Mouse (Mus musculus) cerebellum, postnatal 14 days (tissue): ENCODE results near the gene Masp2.

Experiments
- DNase-seq, 2 experiments: peaks; one replicate each; pipeline ENCODE4 v3.0.0; 2021; ENCODE audit warnings: mixed read lengths in 2 of 2

The Masp2 gene

DNA sequence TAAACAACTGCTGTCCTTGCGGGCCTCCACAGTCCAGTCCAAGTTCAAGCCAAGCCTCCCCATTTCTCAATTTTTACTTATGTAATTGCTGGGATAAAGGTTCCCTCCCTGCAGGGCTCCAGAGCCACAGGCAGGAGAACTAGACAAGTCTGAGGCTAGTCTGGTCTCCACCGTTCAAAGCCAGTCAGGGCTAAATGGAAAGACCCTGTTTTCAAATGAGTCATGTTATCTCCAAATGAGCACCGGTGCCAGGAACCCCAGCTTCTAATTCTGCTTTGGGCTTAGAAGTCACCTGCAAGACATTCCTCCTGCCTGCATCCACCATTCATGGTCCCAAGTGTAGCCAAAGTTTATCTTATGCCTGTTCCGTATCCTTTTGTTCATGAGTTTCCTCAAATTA, 483 bp upstream of the Masp2 start:
- DNase-seq = no peak

DNA sequence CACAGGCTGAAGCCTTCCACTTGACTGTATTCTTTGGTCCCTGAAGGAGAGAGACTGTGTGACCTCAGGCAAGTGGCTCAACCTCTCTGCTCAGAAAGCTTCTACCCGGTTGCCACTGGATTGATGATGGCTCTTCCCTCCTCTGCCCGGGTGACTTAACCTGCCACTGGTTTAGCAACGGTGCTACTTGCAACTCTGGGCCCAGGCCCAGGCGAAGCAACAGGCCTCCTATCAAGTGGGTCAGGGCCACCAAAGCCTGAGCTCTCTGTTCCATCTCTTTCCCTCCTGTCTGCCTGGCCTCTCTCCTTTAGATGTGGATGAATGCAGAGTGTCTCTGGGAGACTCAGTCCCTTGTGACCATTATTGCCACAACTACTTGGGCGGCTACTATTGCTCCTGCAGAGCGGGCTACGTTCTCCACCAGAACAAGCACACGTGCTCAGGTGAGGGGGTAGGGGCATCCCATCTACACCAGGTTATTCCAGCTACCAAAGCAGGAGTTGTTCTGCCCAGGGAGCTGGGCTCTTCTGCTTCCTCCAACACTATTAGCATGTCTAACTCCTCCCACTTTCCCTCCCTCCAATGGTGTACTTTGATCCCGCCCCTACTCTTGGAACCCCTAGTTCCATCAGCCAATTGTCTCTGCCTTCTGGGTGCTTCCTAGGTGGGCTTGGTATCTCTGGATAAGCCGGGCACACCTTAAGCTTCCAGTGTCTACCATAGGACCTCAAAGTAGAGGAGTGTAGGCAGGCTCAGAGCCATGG, 1.2 kb downstream of the Masp2 start:
- DNase-seq = no peak

DNA sequence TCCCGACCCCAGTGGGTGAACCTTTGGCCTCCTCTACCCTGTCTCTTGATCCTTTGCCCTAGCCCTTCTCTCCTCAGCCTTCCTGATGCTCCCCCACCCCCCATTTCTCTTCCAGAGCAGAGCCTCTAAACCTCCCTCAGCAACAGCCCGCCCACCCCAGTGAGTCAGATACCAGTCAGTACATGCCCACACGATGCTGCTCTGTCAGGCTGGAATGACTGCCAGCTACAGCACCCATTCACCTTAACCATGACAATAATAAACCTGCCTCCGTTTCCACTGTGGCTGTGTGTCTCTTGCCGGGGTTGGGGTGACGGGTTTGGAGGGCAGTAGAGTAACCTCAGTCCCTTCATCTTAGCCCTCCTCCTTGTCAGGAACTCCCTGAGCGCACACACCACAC, 1.8 kb downstream of the Masp2 start:
- no peak for DNase-seq

DNA sequence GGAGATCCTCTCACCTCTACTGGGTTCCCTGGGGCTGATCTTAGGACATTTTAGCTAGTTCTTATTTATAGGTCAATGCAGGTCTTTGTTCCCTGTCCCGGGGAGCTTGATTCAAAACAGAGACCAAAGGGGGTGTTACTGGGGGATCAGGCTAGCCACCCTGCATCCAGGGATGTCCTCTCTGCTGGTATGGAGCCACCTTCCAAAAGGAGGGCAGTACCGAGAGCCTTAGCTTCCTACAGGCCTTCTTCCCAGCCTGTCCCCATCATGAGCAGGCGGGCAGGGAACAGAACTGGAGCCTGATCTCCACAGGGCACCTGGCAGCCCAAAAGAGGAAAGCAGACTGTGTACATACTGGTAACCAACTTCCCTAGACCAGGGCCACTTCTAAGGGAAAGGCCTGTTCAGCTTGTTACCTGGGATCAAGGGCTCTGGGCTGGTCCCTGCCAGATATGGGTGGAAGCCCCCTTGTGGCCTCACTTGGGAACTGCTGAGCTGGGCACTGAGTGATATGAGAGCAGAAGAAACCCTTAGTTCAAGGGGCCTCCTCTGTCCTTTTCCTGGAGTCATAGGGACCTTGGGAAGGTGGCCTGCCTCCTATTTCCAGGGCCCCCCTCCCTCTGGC, 2.3 kb downstream of the Masp2 start:
- peak; percentile 81 to 88 for DNase-seq

DNA sequence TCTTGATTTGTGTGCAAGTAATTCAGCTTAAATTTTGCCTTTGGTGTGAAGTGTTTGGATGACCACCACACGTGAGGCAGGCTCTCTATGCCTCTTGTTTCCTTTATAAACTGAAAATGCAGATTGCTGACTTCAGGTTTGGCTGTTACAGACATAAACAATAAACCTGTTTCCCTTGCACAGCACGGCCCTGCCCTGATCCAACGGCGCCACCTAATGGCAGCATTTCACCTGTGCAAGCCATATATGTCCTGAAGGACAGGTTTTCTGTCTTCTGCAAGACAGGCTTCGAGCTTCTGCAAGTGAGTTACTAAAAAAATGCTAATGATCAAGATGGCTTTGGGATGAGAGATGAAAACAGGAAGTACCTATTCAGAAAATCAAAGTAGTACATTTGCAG, 5.4 kb downstream of the Masp2 start:
- peak; percentile 79 to 93 for DNase-seq

DNA sequence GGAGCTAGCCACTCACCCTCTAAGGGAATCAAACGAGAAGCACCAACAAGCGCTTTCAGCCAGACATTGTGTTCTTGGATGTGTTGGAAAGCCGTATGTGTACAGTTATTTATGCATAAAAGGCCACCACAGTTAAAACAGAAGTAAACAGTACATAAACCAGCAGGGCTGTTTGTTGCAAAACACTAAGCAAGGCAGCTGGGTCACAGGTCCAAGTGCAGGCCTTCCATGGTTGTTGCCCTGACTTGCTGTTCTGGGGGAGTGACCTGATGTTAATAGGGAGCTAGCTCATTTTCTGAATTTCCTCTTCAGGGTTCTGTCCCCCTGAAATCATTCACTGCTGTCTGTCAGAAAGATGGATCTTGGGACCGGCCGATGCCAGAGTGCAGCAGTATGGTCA, 7.5 kb downstream of the Masp2 start:
- no peak for DNase-seq

DNA sequence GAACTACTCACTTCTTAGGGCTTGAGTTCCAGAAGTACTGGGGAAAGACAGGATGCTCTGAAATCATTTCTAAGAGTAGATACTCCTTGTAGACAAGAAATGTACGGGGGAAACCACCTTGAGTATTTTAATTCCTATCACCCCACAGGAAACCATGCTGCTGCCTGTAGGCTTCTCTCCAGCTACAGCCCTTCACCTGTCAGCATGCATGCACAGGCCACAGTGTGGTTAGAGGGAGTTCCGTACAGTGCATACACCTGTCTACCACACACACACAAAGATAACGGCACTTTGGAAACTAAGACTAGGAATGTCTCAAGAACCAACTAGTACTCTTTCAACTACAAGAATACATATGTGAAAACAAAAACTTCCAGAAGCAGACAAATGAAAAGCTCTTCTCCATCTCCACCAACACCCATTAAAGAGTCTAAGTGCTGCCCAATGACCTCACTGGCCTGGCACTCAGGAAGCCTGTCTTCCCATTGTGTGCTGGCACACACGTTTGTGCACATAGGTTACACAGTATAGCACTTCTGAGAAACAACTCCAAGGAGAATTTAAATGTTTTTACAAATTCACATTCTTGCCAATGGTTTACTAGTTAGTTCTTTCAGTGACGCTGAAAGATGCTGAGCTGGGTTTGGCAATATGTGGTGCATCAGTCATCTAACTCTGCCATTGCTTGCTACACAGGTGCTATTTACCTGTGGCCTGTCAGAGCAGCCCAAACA, 8.4 kb downstream of the Masp2 start:
- no peak for DNase-seq

DNA sequence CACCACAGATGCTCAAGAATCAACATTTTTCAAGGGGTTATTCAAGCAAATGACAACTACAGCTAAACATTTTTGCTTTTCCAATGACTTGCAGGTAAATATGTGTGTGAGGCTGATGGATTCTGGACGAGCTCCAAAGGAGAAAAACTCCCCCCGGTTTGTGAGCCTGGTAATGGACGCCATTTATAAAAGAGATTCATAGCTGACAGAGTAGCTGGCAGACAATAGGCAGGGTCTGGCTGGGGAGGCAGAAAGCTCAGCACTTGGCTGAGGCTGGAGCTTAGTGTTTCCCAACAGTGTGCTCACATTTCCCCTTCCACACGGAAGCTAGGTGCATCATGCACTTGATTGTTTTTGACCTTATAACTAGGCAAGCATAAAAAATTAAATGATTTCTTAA, 10.2 kb downstream of the Masp2 start:
- peak in 1 of 2 experiments; percentile 30 for DNase-seq

DNA sequence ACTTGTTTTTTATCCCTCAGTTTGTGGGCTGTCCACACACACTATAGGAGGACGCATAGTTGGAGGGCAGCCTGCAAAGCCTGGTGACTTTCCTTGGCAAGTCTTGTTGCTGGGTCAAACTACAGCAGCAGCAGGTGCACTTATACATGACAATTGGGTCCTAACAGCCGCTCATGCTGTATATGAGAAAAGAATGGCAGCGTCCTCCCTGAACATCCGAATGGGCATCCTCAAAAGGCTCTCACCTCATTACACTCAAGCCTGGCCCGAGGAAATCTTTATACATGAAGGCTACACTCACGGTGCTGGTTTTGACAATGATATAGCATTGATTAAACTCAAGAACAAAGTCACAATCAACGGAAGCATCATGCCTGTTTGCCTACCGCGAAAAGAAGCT, 11.4 kb downstream of the Masp2 start:
- no peak for DNase-seq

DNA sequence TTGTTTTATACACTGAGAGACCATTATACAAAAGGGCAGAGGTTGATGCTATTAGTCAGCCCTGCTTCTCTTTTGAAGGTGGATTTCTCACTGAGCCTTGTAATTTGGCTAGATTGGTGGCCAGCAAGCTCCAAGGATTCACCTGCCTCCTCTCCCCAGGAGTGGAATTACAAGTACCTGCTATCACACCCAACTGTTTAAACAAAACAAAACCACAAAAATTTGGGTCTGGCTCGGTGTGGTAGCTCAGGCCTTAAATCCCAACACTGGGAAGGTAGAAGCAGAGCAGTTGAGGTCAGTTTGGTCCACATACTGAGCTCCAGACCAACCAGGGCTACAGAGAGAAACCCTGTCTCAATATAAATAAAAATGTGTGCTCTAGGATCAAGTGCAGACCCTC, 17.5 kb downstream of the Masp2 start:
- DNase-seq = no peak

DNA sequence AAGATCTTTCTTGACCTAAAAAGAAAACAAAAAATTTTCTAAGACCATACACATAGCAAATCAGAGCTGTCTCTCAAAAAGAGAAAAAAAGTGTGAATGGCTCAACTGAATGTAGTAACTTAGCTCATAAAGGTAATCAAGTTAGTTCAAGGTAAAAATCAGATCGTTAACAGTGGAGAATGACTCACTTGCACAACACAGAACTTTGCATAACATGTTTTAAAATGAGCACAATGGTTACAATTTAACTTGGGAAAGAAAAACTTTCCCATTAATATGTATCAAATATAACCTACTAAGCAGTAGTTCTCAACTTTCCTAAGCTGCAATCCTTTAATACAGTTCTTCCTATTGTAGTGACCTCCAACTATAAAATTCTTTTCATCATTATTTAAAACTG, 18.4 kb downstream of the Masp2 start:
- DNase-seq = no peak

DNA sequence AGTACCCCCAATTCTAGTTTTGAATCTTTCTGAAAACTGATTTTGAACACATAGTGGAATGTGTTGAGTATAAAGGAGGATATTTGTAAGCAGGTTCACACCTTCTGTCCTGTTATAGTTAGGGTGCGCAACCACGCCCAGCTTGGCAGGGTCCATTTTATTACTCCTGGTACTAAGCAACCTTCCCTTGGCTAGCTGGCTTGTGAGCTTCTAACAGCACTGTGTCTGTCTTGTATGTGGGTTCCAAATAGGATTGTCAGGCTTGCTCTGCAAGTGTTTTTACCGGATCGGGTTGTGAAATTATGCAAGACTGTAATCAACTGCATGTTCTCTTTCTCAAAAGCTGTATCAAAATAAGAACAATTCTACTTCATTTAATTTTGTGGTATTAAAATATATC, 20.1 kb downstream of the Masp2 start:
- no peak for DNase-seq

DNA sequence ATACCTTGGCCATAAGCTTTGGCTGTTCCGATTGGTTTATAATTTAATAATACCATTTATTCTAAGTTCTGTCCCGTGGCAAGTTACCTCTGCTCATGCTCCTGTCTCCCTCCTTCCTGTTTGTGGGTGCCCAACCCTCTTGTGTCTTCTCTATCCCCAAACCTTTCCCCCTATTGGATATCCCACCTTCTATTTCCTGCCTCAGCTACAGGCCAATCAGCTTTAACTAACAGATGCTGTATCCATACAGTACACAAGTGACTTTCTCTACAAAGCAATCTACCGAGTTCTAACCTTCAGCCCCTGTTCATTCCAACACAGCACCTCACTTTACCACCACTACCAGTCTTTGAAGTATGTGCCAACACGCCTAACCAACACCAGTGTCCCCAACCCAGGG, 21.3 kb downstream of the Masp2 start:
- no peak for DNase-seq

DNA sequence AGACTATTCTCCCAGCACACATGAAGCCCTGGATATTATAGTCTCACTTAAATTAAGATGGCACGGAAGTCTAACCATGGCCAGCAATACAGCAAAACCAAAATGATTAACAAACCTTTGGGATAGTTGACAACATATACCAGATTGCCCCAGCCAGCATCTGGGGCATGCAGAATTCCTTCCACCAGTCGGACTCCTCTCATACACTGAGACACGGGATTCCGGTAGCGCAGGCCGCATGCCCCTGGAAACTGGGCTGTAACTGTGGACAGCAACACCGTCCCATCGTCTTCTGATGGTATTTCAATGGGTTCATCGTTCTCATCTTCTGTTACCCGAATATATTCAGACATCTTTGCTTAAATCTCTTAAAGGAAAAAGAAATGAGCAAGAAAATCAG, 22.7 kb downstream of the Masp2 start:
- DNase-seq = no peak

DNA sequence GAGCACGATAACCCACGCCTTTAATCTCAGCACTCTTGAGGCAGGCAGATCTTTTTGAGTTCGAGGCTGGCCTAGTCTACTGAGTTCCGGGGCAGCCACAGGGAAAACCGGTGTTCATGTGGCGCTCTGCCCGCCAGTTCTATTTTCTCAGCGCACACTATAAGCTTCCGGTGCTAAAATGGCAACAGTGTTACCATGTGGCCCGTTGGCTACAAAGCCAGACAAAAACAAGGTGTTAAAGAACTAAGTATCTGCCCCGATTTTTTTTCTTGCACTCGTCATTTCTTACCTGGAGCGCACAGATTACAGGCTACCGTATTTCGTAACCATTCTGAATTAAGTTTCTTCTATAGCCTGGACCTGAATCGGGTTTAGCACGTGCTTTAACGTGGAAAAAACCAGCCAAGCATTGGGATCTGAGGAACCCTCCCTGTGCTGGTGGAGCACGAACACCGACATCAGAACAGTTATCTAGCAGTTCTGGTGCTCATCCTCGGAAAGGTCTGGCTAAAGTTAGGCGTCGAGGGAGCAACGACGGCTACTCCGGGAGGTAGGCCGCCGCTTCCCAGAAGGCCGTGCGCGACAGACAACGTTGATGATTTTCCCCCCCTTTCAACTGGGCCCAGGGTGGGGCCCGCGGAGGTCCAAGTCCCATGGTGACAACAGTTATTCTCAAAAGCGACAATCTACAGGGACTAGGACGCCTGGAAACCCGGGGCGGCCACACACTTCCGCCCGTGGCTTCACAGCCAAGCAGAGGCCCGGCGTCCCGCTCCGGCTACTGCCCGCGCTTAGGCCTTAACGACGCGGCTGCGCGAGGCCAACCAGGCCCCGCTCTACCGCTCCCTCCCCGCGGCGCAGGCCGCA, 23.6 kb downstream of the Masp2 start:
- peak in 1 of 2 experiments; percentile 62 for DNase-seq

DNA sequence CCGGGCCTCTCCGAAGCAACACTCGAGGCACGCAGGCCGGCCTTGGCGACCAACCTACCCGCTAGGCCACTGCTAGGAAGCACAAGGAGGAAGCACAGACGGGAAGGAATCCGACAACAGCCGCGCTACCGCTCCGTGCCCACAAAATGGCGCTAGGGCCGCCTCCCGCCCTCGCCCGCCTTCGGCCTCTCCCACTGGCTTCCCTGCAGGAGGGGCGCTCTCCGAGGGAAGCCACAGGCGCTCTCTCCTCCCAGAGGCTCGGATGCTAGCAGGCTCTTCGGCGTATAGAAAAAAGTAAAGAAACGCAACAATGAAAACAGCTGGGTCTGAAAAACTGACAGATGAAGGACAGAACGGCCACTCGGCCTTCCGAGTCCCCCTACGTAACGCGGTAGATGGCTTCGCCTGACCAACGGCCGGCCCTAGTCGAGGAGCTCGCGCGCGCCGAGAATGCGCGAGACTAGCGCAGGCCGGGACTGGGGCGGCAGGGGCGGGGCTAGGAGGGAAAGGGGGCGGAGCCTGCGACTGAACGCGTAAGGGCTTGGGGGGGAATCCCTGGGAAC, 24.4 kb downstream of the Masp2 start, which contains the start of gene Tardbp:
Tardbp (minus strand) TSS at position 397 of the 563 bp plus-strand sequence.
- peak; percentile 98 to 99 for DNase-seq

DNA sequence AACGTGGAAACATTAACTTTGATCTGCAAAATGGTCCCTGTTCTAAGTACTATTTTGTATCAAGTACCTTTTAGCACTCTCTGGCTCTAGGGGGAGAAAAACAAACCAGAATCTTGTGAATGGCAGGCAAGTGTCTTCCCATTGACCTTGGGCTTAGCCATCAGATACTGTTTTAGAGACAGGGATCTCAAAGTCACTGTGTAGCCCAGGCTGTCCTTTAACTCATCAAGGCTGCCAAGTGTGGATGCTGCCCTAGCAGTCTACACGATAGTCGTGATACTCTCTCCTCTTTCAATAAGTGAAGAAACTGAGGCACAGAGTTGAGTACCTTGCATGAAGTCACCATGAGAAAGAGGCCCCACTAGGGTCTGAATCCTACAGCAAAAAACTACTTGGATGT, 24.9 kb downstream of the Masp2 start:
- no peak for DNase-seq

DNA sequence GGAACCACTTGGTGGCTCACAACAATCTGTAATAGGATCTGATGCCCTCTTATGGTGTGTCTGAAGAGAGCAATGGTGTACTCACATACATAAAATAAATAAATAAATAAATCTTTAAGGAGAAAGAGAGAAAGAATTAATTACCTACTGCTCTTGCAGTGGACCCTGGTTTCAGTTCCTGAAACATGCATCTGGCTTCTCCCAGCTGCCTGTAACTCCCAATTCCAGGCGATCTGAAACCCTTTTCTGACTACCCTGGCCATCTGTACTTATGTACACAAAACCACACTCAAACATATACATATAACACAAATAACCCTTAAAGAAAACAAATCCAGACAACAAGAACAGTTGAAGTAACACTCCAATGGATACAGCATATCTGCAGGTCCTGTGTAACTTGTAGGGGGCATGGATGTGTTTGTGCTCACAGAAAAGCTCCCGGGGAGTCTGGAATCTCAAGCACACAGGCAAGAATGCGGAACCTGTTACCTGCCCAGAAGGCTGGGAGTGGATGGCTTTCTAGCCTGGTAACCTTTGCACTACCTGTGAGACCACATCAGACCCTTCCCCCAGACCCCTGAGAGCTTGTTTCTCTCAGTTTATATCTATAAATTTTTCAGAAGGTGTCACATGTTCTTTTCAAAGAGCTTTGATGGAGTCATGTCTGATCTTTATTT, 29.8 kb downstream of the Masp2 start:
- no peak for DNase-seq

DNA sequence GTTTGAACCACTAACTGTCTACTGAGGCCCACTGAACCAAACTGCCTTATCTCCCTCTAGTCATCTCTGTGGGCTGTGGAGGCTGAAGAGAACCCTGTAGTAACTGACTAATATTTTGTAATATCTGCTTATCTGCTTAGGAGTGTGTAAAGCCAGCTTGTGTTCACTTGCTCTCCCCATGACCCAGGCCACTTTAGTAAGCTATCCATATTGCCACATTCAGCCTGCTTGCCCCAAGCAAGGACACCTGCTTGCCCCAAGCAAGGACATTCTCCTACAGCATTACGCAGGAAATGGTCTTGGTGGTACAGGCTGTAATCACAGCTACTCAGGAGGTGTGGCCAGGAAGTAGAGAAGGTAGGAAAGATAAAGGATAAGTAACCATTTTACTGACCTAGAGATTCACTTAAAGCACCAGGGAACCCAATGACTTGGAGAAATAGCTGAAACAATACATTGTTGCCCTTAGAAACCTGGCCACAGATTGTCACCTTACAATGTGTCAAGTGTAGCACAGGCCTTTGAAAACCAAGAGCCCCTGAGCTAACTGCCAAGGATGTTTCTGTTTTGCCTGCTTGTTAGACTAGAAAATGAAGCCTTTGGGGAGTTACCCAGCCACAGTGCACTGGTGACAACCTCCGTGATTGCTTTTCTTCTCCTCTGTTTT, 31.2 kb downstream of the Masp2 start:
- DNase-seq = no peak

DNA sequence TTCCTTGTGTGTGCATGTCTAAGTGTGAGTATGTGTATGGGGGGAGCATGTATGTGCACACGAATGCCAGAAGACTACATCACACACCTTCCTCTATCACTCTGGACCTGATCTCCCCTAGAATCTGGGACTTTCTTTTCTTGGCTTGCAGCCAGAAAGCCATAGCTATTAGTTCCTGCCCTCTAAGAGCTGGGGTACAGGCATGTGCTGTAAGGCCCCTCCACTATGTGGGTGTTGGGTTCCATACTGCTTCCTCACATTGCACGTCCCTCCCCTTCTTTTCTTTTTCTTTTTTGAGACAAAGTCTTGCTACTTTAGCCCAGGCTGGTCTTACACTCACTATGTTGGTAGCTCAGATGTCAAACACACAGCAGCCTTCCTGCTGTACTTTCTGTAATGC, 33.0 kb downstream of the Masp2 start:
- no peak for DNase-seq

DNA sequence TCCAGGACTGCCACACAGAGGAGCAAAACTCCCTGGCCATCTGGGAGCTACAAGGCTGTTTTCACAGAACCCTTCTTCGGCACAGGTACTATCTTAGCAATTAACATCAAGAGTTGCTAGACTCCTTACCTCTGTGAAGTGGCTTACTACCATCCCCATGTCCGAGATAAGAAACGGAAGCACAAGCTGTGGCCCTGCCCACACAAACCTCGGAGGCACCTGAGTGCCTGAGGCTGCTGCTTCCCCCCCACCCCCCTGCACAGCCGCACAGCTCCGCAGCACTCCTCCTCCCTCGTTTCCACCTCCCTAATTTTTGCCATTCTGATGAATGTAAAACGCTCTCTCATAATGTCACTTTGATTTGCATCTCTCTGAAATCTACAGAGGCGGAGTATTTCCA, 35.9 kb downstream of the Masp2 start:
- DNase-seq = no peak
